Mouse (Mus musculus) myocyte (in vitro differentiated cells): ENCODE results near the gene Mad2l2.

ENCODE experiments used
- E2F4 ChIP-seq: IDR thresholded peaks from one replicate; pipeline ENCODE4 v1.6.1; 2011; ENCODE audit warnings: mild to moderate bottlenecking, control low read depth, moderate library complexity; ENCODE audit not compliant: insufficient read depth
- MAX ChIP-seq: IDR thresholded peaks from one replicate; pipeline ENCODE4 v1.6.1; 2011; ENCODE audit warnings: low read depth, mild to moderate bottlenecking, control low read depth
- MYOD1 ChIP-seq, 3 experiments: IDR thresholded peaks; one replicate each; pipeline ENCODE4 v1.6.1; 2011; ENCODE audit warnings: control low read depth in 2 of 3, low read depth in 2 of 3, mild to moderate bottlenecking in 2 of 3, moderate library complexity in 1 of 3; ENCODE audit not compliant: insufficient read length in 2 of 3, control insufficient read depth in 1 of 3
- MYOG ChIP-seq, 3 experiments: IDR thresholded peaks; one replicate each; pipeline ENCODE4 v1.6.1; 2011; ENCODE audit warnings: control low read depth in 2 of 3, low read depth in 2 of 3, mild to moderate bottlenecking in 2 of 3; ENCODE audit not compliant: insufficient read length in 2 of 3, control insufficient read depth in 1 of 3, insufficient read depth in 1 of 3
- POLR2A ChIP-seq: IDR thresholded peaks from one replicate; pipeline ENCODE4 v1.6.1; 2011; ENCODE audit warnings: low read depth, mild to moderate bottlenecking, control low read depth, moderate library complexity; ENCODE audit not compliant: insufficient read length
- POLR2AphosphoS2 ChIP-seq: IDR thresholded peaks from one replicate; pipeline ENCODE4 v1.6.1; 2011; ENCODE audit warnings: low read depth, control low read depth; ENCODE audit not compliant: insufficient read length
- REST ChIP-seq: IDR thresholded peaks from one replicate; pipeline ENCODE4 v1.6.1; 2011; ENCODE audit warnings: mild to moderate bottlenecking, control low read depth, moderate library complexity; ENCODE audit not compliant: insufficient read depth, insufficient read length
- SRF ChIP-seq: IDR thresholded peaks from one replicate; pipeline ENCODE4 v1.6.1; 2011; ENCODE audit warnings: low read depth; ENCODE audit not compliant: control insufficient read depth, insufficient read length
- TCF12 ChIP-seq: IDR thresholded peaks from one replicate; pipeline ENCODE4 v1.6.1; 2011; ENCODE audit warnings: mild to moderate bottlenecking, control low read depth; ENCODE audit not compliant: poor library complexity, insufficient read depth, severe bottlenecking
- TCF3 ChIP-seq: IDR thresholded peaks from one replicate; pipeline ENCODE4 v1.6.1; 2011; ENCODE audit warnings: low read depth, control low read depth; ENCODE audit not compliant: insufficient read length
- USF1 ChIP-seq: IDR thresholded peaks from one replicate; pipeline ENCODE4 v1.6.1; 2011; ENCODE audit warnings: low read depth, mild to moderate bottlenecking, control low read depth, moderate library complexity

DNA sequence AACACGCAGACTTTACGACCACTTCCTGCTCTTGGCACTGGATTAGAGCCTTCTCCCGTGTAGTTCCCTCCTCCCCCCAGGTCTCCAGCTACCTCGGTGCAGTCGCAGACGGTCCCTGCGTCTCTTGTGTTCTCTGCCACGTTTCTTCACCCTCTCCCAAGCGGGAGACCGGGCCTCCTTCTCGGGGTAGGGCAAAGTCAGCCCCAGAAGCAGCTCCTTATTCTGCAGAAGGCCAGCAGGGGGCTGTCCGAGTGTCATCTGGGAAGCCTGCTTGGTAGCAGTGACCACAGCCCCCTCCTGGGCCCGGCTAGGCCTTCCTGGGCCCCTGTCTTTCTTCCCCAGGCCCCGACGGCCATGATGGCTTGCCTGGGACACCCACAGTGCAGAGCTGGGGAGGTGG is 14.7 kb upstream of the Mad2l2 start:
- TF ChIP-seq POLR2A (no peak), MYOD1 (IDR thresholded peaks at IDR 0.05; ENCODE audit: control insufficient read depth in 1 of 3, insufficient read length in 2 of 3, low read depth in 2 of 3) (no peak), MAX (no peak), USF1 (no peak), POLR2AphosphoS2 (no peak), TCF12 (no peak), TCF3 (no peak), SRF (no peak), REST (no peak), E2F4 (no peak), MYOG (IDR thresholded peaks at IDR 0.05; ENCODE audit: control insufficient read depth in 1 of 3, insufficient read depth in 1 of 3, insufficient read length in 2 of 3, low read depth in 2 of 3) (no peak)
